ENCODE assay signal across 12 mouse cellular contexts in the genomic region with DNA sequence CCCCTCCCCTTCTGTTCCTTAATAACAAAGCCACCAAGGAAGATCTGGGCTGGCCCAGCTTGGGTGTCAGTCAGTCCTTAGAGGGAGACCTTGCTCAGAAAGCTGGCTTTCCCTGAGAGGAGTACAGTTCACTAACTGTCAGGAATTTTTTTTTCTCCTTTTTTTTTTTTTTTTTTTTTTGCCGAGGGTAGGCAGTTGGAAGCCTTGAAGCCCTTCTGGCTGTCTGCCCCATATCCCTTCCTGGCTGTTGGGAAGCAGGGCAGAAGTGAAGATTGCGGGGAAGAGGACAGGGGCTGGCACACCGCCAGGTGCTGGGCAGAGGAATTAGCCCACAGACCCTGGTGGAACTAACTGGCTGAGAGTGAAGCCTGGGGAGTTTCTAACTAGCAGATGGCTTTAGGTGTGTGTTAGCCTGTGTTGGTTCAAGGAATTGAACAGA. TPM values are rescaled to one million over a fixed set of nuclear protein-coding genes. Genes with fewer than 3 reads are reported as not detected.
DNase-seq lines count a peak whose midpoint lies in the region; ATAC-seq lines count a peak whose summit lies in the region.
"Had no signal": no experiment of that assay in that cellular context is flagged by ENCODE, and none has a peak within 500 bp of the region (broad histone marks: within the 10 kb centered on the region; RNA-seq: fewer than 3 reads in every experiment).

No protein-coding gene starts in this region.

- H3K4me2 ChIP-seq in midbrain, embryonic 12.5 days (replicated peaks): no peak overlapping the region
- H3K4me2 ChIP-seq in hindbrain, embryonic 15.5 days: no peak overlapping the region
- no peak overlapping the region for H3K4me2 ChIP-seq in midbrain, embryonic 15.5 days
- H3K4me2 ChIP-seq: liver, embryonic 11.5 days had no signal

- intact Hi-C loops in gastrocnemius, postnatal 14 days (cut with DNase I; ENCODE audit: low total_unique reads): no loop called here

- H3K9ac ChIP-seq in midbrain, embryonic 12.5 days (replicated peaks): no peak overlapping the region
- H3K9ac ChIP-seq in hindbrain, embryonic 15.5 days: no peak overlapping the region
- H3K9ac ChIP-seq in midbrain, embryonic 15.5 days: no peak overlapping the region

- H3K4me3 ChIP-seq in midbrain, embryonic 12.5 days: no peak overlapping the region
- H3K4me3 ChIP-seq in midbrain, embryonic 10.5 days: no peak overlapping the region
- H3K4me3 ChIP-seq in hindbrain, embryonic 15.5 days: no peak overlapping the region
- H3K4me3 ChIP-seq in midbrain, embryonic 15.5 days: no peak overlapping the region
- H3K4me3 ChIP-seq: layer of hippocampus, adult 2 months; megakaryocyte, embryonic 14.5 days had no signal

- DNase-seq in adrenal gland, postnatal 25 days: peak; percentile 20
- no peak for DNase-seq in adrenal gland, adult (ENCODE audit: inconsistent age in 2 of 2, low spot score in 1 of 2)
- no peak for DNase-seq in midbrain, embryonic 10.5 days (ENCODE audit: low spot score)
- DNase-seq in gastrocnemius, postnatal 14 days: no peak
- no peak for DNase-seq in heart, adult 9 months (ENCODE audit: low spot score in 2 of 2)
- DNase-seq: heart, postnatal 4 days had no signal

- WGBS in midbrain, embryonic 12.5 days: 71% methylated on average over 3 of the region's 3 CpGs
- WGBS in midbrain, embryonic 10.5 days: 70% methylated on average over 3 of the region's 3 CpGs
- 34% methylated on average over 3 of the region's 3 CpGs for WGBS in hindbrain, embryonic 15.5 days
- 56% methylated on average over 3 of the region's 3 CpGs for WGBS in midbrain, embryonic 15.5 days

- 0 out of 2 replicates have a peak overlapping the region, but pooled peaks have one; percentile 11 for H3K27ac ChIP-seq in midbrain, embryonic 12.5 days (replicated peaks)
- no peak overlapping the region for H3K27ac ChIP-seq in midbrain, embryonic 10.5 days (replicated peaks)
- H3K27ac ChIP-seq in hindbrain, embryonic 15.5 days (replicated peaks): peak overlapping the region; percentile 54
- H3K27ac ChIP-seq in midbrain, embryonic 15.5 days: peak overlapping the region; percentile 45; the same call in 1 of the 2 replicates
- H3K27ac ChIP-seq: layer of hippocampus, adult 2 months had no signal

- no peak for ATAC-seq in midbrain, embryonic 12.5 days (ENCODE audit: low FRiP score, low read depth)
- peak; percentile 60 for ATAC-seq in hindbrain, embryonic 15.5 days (ENCODE audit: low FRiP score, low read depth)
- peak; percentile 55; the same call in 1 of the 2 replicates for ATAC-seq in midbrain, embryonic 15.5 days (replicated peaks)

- H3K9me3 ChIP-seq in midbrain, embryonic 12.5 days: no peaks in the 10 kb centered on the region
- H3K9me3 ChIP-seq in midbrain, embryonic 10.5 days (replicated peaks): peaks cover 6% of the 10 kb centered on the region; the same call in 1 of the 2 replicates
- H3K9me3 ChIP-seq in hindbrain, embryonic 15.5 days: no peaks in the 10 kb centered on the region
- no peaks in the 10 kb centered on the region for H3K9me3 ChIP-seq in midbrain, embryonic 15.5 days
- H3K9me3 ChIP-seq: megakaryocyte, embryonic 14.5 days had no signal

- peaks cover 21% of the 10 kb centered on the region for H3K4me1 ChIP-seq in midbrain, embryonic 12.5 days
- peaks cover 21% of the 10 kb centered on the region for H3K4me1 ChIP-seq in midbrain, embryonic 10.5 days
- H3K4me1 ChIP-seq in hindbrain, embryonic 15.5 days (replicated peaks): peaks cover 24% of the 10 kb centered on the region
- H3K4me1 ChIP-seq in midbrain, embryonic 15.5 days: peaks cover 20% of the 10 kb centered on the region
- H3K4me1 ChIP-seq: megakaryocyte, embryonic 14.5 days had no signal

- peaks cover 68% of the 10 kb centered on the region for H3K36me3 ChIP-seq in midbrain, embryonic 12.5 days
- H3K36me3 ChIP-seq in midbrain, embryonic 10.5 days: peaks cover 100% of the 10 kb centered on the region
- 0 out of 2 replicates have a peak, but pooled peaks cover 3% of the 10 kb centered on the region for H3K36me3 ChIP-seq in hindbrain, embryonic 15.5 days
- H3K36me3 ChIP-seq in midbrain, embryonic 15.5 days (replicated peaks): no peaks in the 10 kb centered on the region

- H3K27me3 ChIP-seq in midbrain, embryonic 12.5 days: no peaks in the 10 kb centered on the region
- no peaks in the 10 kb centered on the region for H3K27me3 ChIP-seq in midbrain, embryonic 10.5 days (ENCODE audit: low read depth, poor library complexity, severe bottlenecking)
- no peaks in the 10 kb centered on the region for H3K27me3 ChIP-seq in hindbrain, embryonic 15.5 days
- no peaks in the 10 kb centered on the region for H3K27me3 ChIP-seq in midbrain, embryonic 15.5 days (replicated peaks)

RNA-seq across cellular contexts. Expression of a gene that starts 8.4 kb away (rescaled TPM):
- total RNA-seq in adrenal gland, postnatal 25 days (2021): 2.6 and 5.9 TPM in 2 replicates
- 548 and 637 TPM in 2 replicates for polyA plus RNA-seq in midbrain, embryonic 12.5 days (2016; fragmentation: Nextera tagmentation; extraction: Ambion mirVana)
- polyA plus RNA-seq in midbrain, embryonic 10.5 days (2016; fragmentation: Nextera tagmentation; extraction: Ambion mirVana): 585 and 600 TPM in 2 replicates
- 463 and 473 TPM in 2 replicates for polyA plus RNA-seq in hindbrain, embryonic 15.5 days (2015; fragmentation: Nextera tagmentation; extraction: Ambion mirVana)
- polyA plus RNA-seq in midbrain, embryonic 15.5 days (2015; fragmentation: Nextera tagmentation; extraction: Ambion mirVana): 329 and 430 TPM in 2 replicates
- total RNA-seq in gastrocnemius, postnatal 14 days (2021): 1 to 10 TPM; 2.5 to 3.1 TPM

RNA-seq across cellular contexts. Expression of a gene that starts 42.0 kb away (rescaled TPM):
- 49.9 and 57.5 TPM in 2 replicates for total RNA-seq in adrenal gland, postnatal 25 days (2021)
- polyA plus RNA-seq in midbrain, embryonic 12.5 days (2016; fragmentation: Nextera tagmentation; extraction: Ambion mirVana): 31.1 and 41.2 TPM in 2 replicates
- polyA plus RNA-seq in midbrain, embryonic 10.5 days (2016; fragmentation: Nextera tagmentation; extraction: Ambion mirVana): 48.2 and 49.9 TPM in 2 replicates
- 48.5 and 56.5 TPM in 2 replicates for polyA plus RNA-seq in hindbrain, embryonic 15.5 days (2015; fragmentation: Nextera tagmentation; extraction: Ambion mirVana)
- 38.4 and 39.6 TPM in 2 replicates for polyA plus RNA-seq in midbrain, embryonic 15.5 days (2015; fragmentation: Nextera tagmentation; extraction: Ambion mirVana)
- total RNA-seq in gastrocnemius, postnatal 14 days (2021): 100 to 1,000 TPM; 254 to 324 TPM
